ENCODE assay signal across 20 mouse cellular contexts in genomic region chr3:100908594-100908993, GRCm38 (mm10). TPM values are rescaled to one million over a fixed set of nuclear protein-coding genes. Genes with fewer than 3 reads are reported as not detected.
A peak's percentile ranks its signal among the peaks of the same experiment; 100 is the strongest.
DNase-seq lines count a peak whose midpoint lies in the region; ATAC-seq and TF ChIP-seq lines count a peak whose summit lies in the region.
"Had no signal": no experiment of that assay in that cellular context is flagged by ENCODE, and none has a peak within 500 bp of the region (broad histone marks: within the 10 kb centered on the region; RNA-seq: fewer than 3 reads in every experiment).

No protein-coding gene starts in this region.

- ATAC-seq in kidney, postnatal 0 days (replicated peaks; ENCODE audit: low FRiP score, low read depth): no peak
- no peak for ATAC-seq in embryonic facial prominence, embryonic 14.5 days (ENCODE audit: low read depth)
- 0 out of 2 replicates have a peak, but pooled peaks have one; percentile 20 for ATAC-seq in megakaryocyte, adult 5-6 weeks (ENCODE audit: poor library complexity, severe bottlenecking)
- ATAC-seq: forebrain, embryonic 15.5 days; intestine, embryonic 15.5 days; midbrain, embryonic 16.5 days had no signal

- no peaks in the 10 kb centered on the region for H3K27me3 ChIP-seq in kidney, postnatal 0 days (ENCODE audit: insufficient read depth, low read length)
- no peaks in the 10 kb centered on the region for H3K27me3 ChIP-seq in embryonic facial prominence, embryonic 14.5 days (replicated peaks; ENCODE audit: control insufficient read depth, insufficient read depth, low read length)
- H3K27me3 ChIP-seq: CH12.LX; forebrain, embryonic 15.5 days; heart, embryonic 15.5 days; intestine, embryonic 15.5 days; kidney, embryonic 15.5 days had no signal

- H3K9ac ChIP-seq in kidney, postnatal 0 days (ENCODE audit: low read depth, low read length): no peak overlapping the region
- no peak overlapping the region for H3K9ac ChIP-seq in embryonic facial prominence, embryonic 14.5 days (ENCODE audit: low read depth, low read length)
- H3K9ac ChIP-seq: forebrain, embryonic 15.5 days; heart, embryonic 15.5 days; intestine, embryonic 15.5 days; kidney, embryonic 15.5 days had no signal

- peak; percentile 24 for DNase-seq in heart, adult 11 months
- DNase-seq in heart, postnatal 4 days: no peak
- DNase-seq in kidney, postnatal 0 days (ENCODE audit: low spot score): peak; percentile 22
- DNase-seq in kidney, adult 11 months: no peak
- peak; percentile 65 for DNase-seq in embryonic facial prominence, embryonic 14.5 days (ENCODE audit: low spot score)
- DNase-seq in right cerebral cortex, postnatal 36 days (ENCODE audit: low spot score in 2 of 2): no peak
- DNase-seq in cerebellum, postnatal 4 days (ENCODE audit: low spot score in 2 of 2): no peak
- DNase-seq: cerebellum, adult 18-20 months; cerebellum, postnatal 25 days; lung, adult 18-20 months; lung, postnatal 36 days; right cerebral cortex, adult 18-20 months had no signal

- 37% methylated on average over 6 of the region's 6 CpGs for WGBS in kidney, postnatal 0 days
- 26% methylated on average over 6 of the region's 6 CpGs for WGBS in embryonic facial prominence, embryonic 14.5 days

- no peak for TF ChIP-seq CTCF in kidney, postnatal 0 days (IDR thresholded peaks at IDR 0.05; ENCODE audit: low read depth)

- 0 out of 2 replicates have a peak, but pooled peaks cover 4% of the 10 kb centered on the region for H3K4me1 ChIP-seq in kidney, postnatal 0 days (replicated peaks; ENCODE audit: insufficient read depth, low read length)
- 0 out of 2 replicates have a peak, but pooled peaks cover 9% of the 10 kb centered on the region for H3K4me1 ChIP-seq in embryonic facial prominence, embryonic 14.5 days (ENCODE audit: control insufficient read depth, insufficient read depth, low read length)
- H3K4me1 ChIP-seq: forebrain, embryonic 15.5 days had no signal

- no peak overlapping the region for H3K27ac ChIP-seq in kidney, postnatal 0 days
- no peak overlapping the region; the same call in 1 of the 2 replicates for H3K27ac ChIP-seq in embryonic facial prominence, embryonic 14.5 days (replicated peaks; ENCODE audit: low read depth, low read length)
- H3K27ac ChIP-seq: forebrain, embryonic 15.5 days; heart, embryonic 15.5 days; intestine, embryonic 15.5 days; kidney, embryonic 15.5 days had no signal

- no peaks in the 10 kb centered on the region for H3K9me3 ChIP-seq in kidney, postnatal 0 days (replicated peaks; ENCODE audit: low read length)
- no peaks in the 10 kb centered on the region for H3K9me3 ChIP-seq in embryonic facial prominence, embryonic 14.5 days (ENCODE audit: control insufficient read depth, low read length)
- H3K9me3 ChIP-seq: forebrain, embryonic 15.5 days; heart, embryonic 15.5 days; intestine, embryonic 15.5 days; kidney, embryonic 15.5 days had no signal

- no peaks in the 10 kb centered on the region for H3K36me3 ChIP-seq in kidney, postnatal 0 days (ENCODE audit: insufficient read depth, low read length)
- H3K36me3 ChIP-seq in embryonic facial prominence, embryonic 14.5 days (ENCODE audit: control insufficient read depth, insufficient read depth, low read length): no peaks in the 10 kb centered on the region
- H3K36me3 ChIP-seq: forebrain, embryonic 15.5 days; heart, embryonic 15.5 days; intestine, embryonic 15.5 days; kidney, embryonic 15.5 days had no signal

- H3K4me3 ChIP-seq in kidney, postnatal 0 days (replicated peaks; ENCODE audit: low read depth, low read length): no peak overlapping the region
- no peak overlapping the region for H3K4me3 ChIP-seq in embryonic facial prominence, embryonic 14.5 days (ENCODE audit: low read depth, low read length)
- H3K4me3 ChIP-seq: forebrain, embryonic 15.5 days; heart, embryonic 15.5 days; intestine, embryonic 15.5 days; kidney, embryonic 15.5 days had no signal

- H3K4me2 ChIP-seq in kidney, postnatal 0 days (ENCODE audit: low read length): no peak overlapping the region
- H3K4me2 ChIP-seq in embryonic facial prominence, embryonic 14.5 days (ENCODE audit: low read depth, low read length): peak overlapping the region; percentile 2; the same call in 1 of the 2 replicates
- H3K4me2 ChIP-seq: forebrain, embryonic 15.5 days; heart, embryonic 15.5 days; intestine, embryonic 15.5 days; kidney, embryonic 15.5 days; liver, embryonic 11.5 days had no signal

RNA-seq across cellular contexts. Expression of gene Trim45, which starts 13.4 kb away (rescaled TPM):
- 10 to 100 TPM; 10.3 TPM for total RNA-seq in heart, postnatal 4 days (2021)
- polyA plus RNA-seq in kidney, postnatal 0 days (2015; fragmentation: Nextera tagmentation; extraction: Ambion mirVana): 4.9 and 5.5 TPM in 2 replicates
- polyA plus RNA-seq in embryonic facial prominence, embryonic 14.5 days (2014; fragmentation: Nextera tagmentation; extraction: Ambion mirVana): 3.9 and 7.1 TPM in 2 replicates
- 0.83 and 0.98 TPM in 2 replicates for total RNA-seq in megakaryocyte, adult 5-6 weeks (2015)
- 2.4 and 4.4 TPM in 2 replicates for total RNA-seq in megakaryocyte, adult 5-6 weeks (2017)

Comparison
In these comparisons a context has a peak if more than half of its experiments do, and no peak if none do; other contexts are left out.
1. DNase-seq: peak in heart, adult 11 months (single experiment), kidney, postnatal 0 days (single experiment) and embryonic facial prominence, embryonic 14.5 days (single experiment); none in heart, postnatal 4 days (single experiment), kidney, adult 11 months (single experiment), right cerebral cortex, postnatal 36 days (0 of 2) and cerebellum, postnatal 4 days (0 of 2).